Mouse (Mus musculus) spleen, postnatal 36 days (tissue): ENCODE measurements at regions not wholly inside any gene's neighbourhood (a gene's known extent, or its start where the extent isn't known, plus 50 kb on each side); places are given as distances from the start of the nearest gene placed in this dataset.

ENCODE experiments used
- DNase-seq, 2 experiments: peaks; one replicate each; pipeline ENCODE4 v3.0.0; 2022; ENCODE audit warnings: low spot score in 2 of 2, mixed read lengths in 1 of 2

DNA sequence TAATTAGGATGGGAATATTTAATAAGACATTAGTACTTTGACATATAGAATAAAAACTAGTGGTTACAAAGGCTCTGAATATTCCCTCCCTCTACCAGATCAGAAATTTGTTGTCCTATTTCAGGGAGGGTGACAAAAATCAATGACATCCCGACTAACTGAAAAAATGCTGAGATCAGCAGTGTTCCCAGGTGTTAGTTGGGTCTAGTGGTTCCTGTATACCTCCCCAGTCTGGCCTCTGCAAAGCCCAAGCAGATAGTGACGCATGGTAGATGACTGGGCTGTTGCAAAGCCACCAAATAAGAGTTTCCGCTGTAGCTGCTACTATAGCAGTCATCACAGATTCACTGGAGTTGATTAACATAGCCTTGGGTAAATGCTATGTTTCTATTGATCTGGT lies 59.9 kb upstream of the Gm4791 start:
- DNase-seq, result no peak

DNA sequence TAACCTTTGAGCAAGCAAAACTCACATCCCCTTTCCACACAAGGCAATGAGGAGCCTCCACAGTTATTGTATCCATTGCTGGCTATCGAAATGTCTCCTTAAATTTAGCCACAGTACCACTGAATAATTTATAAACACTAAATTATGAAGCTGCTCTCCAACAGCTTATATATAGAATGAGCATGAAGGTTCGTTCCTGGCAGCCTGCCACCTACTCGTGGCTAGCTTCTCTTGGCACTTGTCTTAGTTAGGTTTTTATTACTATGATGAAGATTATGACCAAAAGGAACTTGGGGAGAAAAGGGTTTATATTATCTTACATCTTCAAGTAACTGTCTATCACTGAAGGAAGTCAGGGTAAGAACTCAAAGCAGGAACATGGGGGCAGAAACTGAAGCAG lies 72.9 kb upstream of the Gm4791 start:
- DNase-seq, result no peak

DNA sequence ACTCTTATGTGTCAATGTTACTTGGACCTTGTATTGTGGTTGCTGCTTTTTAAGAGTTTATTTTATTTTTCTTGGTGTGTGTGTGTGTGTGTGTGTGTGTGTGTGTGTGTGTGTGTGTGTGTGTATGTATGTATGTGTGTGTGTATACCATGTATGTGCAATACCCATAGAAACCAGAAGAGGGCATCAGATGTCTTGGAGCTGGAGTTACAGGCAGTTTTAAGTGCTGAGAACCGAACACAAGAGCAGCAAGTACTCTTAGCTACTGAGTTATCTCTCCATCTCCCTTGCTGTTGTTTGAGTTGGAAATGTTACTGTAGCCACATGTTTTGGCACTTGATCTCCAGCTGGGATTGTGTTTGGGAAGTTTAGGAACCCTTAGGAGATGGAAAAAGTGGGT lies 78.5 kb upstream of the Gm4791 start:
- no peak for DNase-seq

DNA sequence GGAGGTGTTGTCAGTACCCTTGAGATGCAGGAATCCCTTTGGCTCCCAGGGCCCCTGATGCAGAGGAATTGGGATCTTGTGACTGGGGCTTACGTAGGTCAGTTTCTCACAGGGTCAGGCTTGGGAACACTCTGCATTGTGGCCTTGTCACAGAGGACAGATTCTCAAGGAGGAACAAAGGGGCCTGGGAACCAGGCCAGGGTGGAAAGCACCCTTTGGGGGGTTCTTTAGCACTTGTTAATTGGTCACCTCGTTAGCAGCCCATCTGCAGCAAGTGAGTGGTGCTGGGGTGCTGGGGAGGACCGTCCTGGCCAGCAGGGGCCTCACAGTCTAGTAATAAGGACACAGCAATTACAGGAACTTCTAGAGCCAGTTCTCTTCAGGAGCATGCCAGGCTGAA lies 85.3 kb upstream of the Gm4791 start:
- DNase-seq, result peak; percentile 14 to 38

DNA sequence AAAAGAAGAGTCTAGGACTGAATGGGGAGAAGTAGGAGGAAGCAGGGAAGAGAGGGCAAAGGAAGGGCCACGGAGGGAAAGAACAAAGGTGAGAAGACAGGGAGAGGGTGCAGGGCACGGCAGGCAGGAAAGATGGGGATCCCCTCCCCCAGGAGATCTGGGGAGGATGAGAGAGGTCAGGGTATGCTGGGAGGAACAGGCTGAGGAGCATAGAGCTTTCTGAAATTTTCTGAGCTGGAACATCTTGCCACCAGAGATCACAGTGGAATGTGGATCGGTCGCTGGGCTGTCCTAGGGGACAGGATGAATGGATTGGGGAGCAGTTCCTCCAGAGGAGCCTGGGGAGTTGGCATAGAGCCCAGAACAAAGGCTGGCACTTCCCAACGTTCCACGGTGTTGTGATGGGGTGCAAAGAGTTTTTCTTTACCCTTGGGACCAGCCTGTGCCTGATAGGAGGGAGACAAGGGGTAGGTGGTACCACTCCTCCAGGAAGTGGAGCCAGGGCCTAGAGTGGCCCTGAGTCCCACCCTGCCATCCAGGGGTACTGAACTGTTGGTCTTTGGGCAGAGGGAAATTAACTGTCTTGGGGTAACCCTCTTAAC lies 89.0 kb upstream of the Gm4791 start:
- DNase-seq, result no peak

DNA sequence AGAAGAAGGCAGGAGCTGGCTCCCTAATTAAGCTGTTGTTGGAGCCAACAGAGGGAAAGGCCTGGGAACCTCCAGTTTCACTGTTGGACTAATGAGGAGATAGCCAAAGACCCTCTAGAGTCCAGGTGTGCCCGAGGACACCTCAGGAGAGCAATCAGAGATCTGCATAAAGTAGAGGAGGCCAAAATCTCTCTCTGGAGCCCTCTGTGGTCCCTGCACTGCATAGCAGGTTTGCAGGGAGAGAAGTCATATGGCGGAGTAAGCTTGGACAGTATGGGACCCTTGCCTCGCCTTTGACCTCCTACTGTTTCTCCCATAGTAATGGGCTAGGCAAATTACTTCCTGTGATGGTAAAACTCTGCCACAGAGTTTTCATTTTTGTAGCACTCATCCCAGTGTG lies 93.5 kb upstream of the Gm4791 start:
- DNase-seq, result no peak

DNA sequence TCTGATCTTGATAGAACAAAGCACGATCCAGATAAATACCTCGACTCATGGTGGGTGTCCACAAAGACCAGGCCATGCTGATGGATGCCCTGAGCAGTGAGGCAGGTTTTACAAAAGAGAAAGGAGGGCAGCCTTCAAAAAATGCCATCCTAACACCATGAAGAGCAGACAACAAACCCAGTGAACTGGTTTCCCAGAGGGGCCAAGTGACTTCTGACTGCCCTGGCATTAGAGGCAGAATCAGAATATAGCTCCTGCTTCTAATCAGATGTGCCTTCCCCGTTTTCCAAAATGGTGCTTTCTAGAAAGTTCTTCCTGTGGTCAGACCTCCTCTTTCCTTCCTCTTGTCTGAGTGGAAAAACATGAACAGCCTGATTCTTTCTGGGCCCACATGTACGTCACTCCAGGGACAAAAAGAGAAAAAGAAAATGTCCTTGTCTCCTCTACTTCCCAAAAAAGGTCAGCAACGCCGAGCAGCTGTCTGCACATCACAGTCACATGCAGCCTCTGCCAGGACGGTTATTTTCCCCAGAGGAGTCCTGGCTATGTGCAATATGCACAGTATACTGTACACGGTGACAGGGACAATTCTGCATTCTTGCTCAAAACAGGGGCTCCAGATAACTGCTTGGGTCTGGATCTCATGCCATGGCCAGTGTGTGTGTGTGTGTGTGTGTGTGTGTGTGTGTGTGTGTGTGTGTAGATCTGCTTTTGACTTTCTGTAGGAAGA lies 94.9 kb upstream of the Gm4791 start:
- no peak for DNase-seq

DNA sequence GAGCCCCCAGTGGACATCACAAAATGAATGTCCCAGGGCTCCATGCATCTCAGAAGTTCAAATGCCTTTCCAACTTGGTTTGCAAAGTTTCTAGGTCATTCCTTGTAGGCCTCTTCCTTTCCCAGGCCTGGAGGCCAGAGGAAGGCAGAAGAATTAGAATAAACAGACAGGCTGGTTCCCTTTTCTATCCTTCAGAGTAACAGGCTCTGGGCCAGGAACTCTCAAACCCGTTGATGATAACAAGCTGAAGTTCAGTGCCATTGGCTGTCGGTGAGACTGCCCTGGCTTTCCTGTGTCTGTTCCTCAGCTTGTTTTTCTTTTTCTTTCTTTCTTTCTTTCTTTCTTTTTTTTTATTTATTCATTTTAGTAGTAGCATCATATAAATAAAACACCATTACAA lies 99.3 kb upstream of the Gm4791 start:
- DNase-seq, result no peak

DNA sequence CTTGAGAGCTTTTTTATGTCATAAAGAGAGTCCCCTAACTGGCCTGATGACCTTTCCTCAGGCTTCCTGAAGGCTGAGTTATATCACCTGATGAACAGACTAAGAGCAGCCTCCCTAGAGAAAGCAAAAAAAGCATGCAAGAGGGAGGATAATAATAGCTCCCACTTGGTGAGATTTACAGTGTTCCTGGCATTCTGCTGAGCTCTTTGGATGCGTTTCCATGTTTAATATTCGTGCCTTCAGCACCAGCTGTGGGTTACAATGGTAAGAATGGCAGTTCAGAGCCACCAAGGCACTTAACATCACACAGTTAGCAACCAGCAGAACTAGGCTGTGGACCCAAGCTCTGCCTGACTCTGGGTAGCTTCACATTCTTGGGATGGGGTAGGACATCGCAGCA lies 100.4 kb upstream of the Gm4791 start:
- no peak for DNase-seq

DNA sequence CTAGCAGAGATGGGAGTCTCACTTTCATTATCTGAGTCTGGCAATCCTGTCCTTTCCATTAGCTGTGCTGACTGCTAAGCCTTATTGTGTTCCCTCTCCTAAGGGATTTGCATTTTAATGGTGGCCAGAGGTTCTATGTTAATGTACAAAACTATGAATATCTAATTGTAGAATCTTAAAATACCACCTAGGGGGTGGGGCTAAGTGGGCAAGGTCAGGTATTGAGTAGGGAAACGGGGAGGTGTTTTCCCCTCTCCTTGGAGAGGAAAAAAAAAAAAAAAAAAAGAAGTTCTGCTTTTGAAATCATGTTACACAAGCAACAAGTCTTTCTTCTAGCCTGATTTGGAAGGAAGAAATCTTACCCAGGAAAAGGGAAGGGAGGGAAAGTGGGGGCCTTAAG lies 106.7 kb upstream of the Gm4791 start:
- no peak for DNase-seq

DNA sequence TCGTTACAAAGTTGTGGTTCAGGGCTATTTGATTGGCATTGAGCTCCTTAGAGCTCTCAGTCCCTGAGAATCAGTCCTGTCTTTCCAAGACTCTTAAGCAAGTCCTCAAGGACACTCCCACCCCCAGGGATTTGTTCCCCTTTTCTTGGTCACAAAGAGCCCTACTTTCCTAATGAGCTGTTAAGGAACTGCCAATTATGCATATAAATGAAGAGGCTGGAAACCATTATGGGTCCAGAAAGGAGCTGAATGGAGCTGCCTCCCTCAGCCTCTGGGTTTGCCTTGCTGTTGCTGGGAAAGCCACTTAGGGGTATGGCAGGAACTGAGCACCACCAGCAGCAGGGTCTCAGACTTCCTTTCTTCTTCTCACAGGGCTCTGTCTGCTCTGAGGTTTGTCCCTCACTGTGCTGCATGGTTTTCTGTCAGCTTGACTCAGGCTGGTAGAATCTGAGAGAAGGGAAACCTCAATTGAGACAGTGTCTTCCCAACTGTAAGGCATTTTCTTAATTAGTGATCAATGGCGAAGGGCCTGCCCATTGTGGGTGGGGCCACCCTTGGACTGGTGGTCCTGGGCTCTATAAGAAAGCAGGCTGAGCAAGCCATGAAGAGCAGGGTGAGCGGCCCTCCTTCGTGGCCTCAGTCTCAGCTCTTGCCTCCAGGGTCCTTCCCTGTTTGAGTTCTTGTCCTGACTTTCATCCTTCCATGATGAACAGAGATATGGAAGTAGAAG lies 108.4 kb upstream of the Gm4791 start:
- DNase-seq, result no peak

DNA sequence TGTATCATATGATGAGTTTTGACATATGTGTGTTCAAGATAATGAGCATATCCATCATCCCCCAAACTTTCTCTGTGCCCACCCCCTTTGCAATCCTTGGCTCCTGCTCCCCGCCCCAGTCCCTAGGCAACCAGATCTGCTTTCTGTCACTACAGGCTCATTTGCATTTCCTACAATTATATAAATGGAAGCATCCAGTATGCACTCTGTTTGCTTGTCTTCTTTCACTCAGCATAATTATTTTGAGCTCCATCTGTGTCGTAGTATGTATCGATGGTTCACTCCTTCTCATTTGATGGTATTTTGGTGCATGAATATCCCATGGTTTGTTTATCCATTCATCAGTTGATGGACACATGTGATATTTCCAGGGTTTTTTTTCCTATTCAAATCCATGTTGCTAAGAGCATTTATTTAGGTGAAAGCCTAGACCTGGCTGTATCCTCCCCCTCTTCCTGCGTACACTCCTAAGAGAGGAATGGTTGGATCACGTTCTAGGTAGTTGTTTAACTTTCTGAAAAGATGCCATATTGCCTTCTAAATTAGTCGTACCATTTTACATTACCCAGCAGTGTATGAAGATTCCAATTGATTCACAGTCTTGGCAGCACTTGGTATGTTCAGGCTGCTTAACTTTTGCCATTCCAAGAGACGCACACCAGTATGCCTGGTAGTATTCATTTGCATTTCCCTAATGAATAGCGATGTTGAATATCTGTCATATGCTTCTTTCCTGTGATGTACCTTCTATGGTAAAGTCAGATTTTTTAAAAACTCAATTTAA lies 127.1 kb upstream of the Gm4791 start:
- DNase-seq, result no peak

DNA sequence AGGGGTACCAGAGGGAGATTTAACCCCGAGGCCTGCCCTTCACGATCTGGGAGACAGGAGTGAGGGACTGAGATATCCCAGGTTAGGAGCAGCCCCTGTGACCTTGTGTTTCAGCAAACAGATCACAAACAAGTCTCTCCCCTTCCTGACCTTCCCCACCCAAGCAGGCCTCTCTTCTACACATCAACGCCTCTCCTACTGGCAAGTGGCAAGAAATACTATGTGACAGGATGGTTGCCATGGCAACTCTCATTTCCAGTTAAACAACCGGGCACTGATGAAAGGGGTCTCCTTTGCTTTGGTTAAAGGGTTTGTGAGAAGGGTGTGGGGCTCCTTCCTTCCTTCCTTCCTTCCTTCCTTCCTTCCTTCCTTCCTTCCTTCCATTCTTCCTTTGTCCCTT lies 134.6 kb upstream of the Gm4791 start:
- no peak for DNase-seq

DNA sequence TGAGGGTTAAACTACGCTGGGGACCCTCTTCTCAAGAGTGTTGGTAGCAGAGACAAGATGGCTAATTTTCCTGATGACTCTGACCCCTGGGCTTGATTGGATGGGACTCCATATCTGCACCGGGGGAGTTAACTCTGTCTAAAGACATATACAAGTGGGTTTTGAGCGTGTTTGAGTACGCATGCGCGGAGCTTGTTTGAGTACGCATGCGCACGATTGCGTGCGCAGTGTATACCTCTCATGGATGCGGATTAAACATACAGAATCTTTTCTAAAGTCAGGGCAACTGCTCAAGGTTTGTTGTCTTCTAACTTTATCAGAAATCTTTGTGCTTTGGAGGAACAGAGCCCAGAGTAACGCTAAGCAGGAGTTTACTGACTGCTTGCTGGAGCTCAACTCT lies 146.8 kb upstream of the Gm4791 start:
- DNase-seq, result no peak

DNA sequence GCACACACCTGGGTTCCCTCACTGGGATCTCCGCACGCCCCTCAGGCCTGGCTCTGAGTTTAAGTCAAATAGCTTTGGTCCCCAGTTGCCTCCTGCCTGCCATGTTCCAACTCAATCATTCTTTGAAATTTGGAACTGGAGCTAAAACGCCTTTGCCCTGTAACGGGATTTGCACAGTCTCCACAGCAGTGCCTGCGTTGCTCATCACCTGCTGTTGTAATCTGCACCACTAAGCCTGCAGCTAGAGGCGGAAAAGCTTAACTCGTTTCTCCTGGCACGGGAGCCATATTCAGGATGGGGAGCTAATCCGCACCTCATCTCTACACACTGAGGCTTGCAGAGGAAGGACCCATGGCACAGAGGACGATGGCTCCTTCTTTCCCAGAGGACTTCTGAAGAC lies 147.2 kb upstream of the Gm4791 start:
- DNase-seq, result no peak

DNA sequence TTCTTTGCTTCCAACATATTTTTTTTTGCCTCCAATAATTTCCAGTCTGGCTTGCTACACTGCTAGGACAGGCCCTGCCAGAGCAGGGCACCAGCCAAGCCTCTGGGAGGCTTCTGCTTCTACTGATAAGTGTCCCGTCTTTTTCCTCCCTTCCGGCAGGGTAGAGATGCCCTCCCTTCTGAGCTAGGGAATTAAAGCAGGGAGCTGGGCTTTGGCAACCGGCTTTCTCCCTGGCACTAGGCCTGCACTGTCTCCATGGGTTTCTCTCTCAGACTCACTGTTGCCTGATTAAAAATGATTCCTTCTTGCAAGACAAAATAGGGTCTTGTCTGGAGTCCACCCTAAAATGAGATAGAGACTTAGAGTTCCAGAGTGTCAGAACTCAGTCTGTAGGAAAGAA lies 153.3 kb upstream of the Gm4791 start:
- no peak for DNase-seq

DNA sequence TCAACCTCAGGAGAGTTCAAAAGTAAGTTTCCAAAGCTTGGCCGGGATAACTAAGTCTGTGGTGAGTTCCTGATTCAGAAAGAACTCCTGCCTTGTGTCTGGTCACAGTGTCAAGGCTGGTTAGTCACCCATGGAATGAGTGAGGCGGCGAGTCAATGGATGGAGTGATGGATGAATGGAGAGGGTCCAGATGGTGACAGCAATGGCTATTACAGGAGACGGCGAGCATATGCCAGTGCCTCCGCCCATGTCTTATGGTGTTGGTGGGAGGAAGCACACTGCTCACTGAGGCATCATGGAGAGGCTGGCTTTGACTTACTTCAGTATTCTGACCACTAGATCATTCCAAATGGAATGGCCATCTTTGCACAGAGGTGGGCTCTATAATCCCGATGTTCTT lies 154.8 kb upstream of the Gm4791 start:
- DNase-seq, result no peak

DNA sequence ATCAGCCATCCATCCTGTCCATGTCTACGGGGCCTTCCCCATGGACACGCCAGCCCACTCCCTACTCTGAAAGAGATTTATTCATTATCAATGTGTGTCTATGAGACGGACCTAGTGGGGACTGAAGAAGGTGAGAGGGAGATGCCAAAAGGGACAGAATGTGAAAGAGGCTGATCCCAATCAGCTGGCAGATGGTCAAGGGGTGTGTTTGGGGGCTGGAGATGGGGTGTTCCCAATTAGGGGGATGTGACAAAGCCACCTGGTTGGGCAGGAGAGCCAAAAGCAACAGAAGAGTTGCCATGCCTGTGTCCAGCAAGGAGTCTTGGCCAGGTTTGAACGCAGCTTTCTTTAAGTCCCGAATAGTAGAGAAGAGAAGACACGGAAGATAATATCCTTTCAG lies 157.0 kb upstream of the Gm4791 start:
- no peak for DNase-seq

DNA sequence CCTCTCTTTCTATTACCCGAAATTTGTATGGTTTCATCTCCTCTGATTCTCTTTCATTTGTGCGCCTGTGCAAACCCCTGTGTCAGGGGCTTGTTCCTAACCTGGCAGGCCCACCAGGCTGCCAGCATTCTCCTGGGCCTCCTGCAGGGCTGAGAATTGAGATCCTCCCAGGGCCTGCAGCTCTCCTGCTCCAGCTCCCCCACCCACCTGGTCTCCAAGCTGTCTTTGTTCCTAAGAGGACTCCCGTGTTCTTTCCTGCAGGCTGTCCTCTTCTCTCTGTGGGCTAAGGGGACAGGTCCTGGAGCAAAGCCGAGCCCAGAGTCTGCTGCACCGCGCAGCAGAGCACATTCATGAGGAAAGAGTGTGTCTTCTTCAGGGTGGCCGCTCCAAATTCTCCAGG lies 163.3 kb upstream of the Gm4791 start:
- no peak for DNase-seq

DNA sequence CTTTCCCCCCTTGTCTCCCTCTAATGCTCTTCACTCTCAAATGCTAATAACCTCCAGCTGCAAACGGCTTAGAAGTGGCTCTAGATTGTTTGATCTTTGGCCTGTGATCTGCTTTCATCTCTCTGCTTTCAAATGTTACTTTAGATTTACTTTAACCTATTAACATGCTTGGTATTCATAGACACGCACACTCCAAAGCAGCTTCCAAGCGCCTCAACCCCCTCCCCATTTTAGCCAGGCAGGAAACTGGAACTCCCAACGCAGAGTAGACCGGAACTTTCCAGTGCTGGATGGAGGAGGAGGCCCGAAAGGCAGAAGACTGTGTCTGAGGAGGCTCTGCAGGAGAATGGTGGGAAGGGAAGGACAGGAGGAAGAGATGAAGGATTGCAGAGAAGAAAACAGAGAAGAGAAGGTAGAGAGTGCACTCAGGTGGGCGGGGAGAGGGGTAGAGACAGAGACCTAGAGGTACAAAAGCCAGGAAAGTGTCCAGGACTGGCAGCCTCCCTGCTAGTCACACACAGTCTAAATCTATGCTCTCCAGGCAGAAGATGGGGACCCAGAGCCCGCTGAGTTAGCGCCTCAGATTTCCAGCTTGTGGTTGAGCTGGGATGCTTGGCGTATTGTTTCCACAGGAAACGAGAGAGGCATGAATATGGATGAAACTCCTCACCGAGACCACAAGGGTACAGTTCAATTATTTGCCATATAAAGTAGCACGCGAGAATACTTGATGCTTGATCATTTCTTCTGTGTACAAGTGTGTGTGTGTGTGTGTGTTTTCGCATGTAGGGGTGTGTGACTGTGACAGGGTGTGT lies 167.6 kb upstream of the Gm4791 start:
- DNase-seq, result no peak

DNA sequence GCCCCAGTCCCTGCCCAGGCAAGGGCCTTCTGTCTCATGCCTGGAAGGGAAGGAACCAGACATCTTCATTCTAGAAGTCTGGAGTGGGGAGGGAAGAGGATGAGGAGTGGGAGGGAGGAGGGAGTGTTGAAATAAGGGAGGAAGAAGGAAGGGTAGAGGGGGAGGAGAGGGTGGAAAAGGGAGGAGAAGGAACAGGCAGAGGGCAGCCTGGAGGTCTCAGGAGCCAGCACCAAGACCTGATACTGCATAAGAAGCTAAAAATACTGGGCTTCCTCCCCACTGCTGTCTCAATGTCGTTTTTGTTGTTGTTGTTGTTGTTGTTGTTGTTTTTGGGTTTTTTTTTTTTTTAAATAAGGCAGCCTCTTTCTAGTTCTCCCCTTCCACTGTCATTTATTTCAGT lies 168.2 kb upstream of the Gm4791 start:
- DNase-seq, result no peak

DNA sequence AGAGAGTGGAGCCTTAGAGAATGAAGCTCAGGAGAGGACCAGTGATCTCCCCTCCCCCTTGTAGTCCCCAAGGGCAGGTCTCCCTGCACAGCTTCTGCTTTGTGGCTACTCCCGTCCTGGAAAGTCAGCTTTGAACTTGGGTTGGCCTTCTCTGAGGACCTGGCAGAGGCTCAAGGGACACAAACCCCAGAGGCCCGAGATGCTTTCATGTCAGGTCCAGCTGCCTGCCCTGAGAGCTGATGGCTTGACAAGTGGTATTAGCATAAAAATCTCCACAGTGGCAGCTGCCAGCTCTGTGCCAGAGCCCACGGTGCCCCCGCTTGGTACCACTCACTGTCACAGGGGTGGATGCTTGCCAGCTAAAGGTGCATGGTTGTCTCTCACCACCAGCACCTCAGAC lies 173.8 kb upstream of the Gm4791 start:
- DNase-seq, result no peak
